17 mouse cellular contexts compared by ENCODE assay signal in genomic region chr15:17007811-17008210, GRCm38 (mm10).
DNase-seq lines count a peak whose midpoint lies in the region.
"Had no signal": no experiment of that assay in that cellular context is flagged by ENCODE, and none has a peak within 500 bp of the region (broad histone marks: within the 10 kb centered on the region; RNA-seq: fewer than 3 reads in every experiment).

No protein-coding gene starts in this region.

- H3K36me3 ChIP-seq in limb, embryonic 10.5 days = no peaks in the 10 kb centered on the region
- H3K36me3 ChIP-seq: limb, embryonic 12.5 days had no signal

- no peak overlapping the region for H3K4me3 ChIP-seq in limb, embryonic 10.5 days
- H3K4me3 ChIP-seq: gastrocnemius, adult 2 months; limb, embryonic 12.5 days had no signal

- DNase-seq in cerebellum, postnatal 14 days = peak; percentile 57 to 80
- no peak for DNase-seq in cerebellum, adult 11 months
- peak; percentile 20 for DNase-seq in layer of hippocampus, adult 11-12 months (ENCODE audit: low spot score)
- no peak for DNase-seq in layer of hippocampus, postnatal 36 days
- DNase-seq in right cerebral cortex, postnatal 10 days (ENCODE audit: low spot score in 2 of 2) = peak; percentile 47 to 54
- DNase-seq in right cerebral cortex, postnatal 4 days = no peak
- no peak for DNase-seq in kidney, postnatal 25 days
- DNase-seq in limb, embryonic 10.5 days (ENCODE audit: low spot score) = no peak
- DNase-seq: gastrocnemius, adult 2 months; heart, adult 18-20 months; heart, postnatal 4 days; kidney, adult 9 months; midbrain, embryonic 14.5 days; thymus, postnatal 14 days had no signal

- 94% methylated on average over 4 of the region's 4 CpGs for WGBS in limb, embryonic 10.5 days

- H3K4me1 ChIP-seq in limb, embryonic 10.5 days = no peaks in the 10 kb centered on the region
- H3K4me1 ChIP-seq: limb, embryonic 12.5 days had no signal

- H3K27me3 ChIP-seq in limb, embryonic 10.5 days (ENCODE audit: low read depth, poor library complexity, severe bottlenecking) = no peaks in the 10 kb centered on the region
- H3K27me3 ChIP-seq: limb, embryonic 12.5 days had no signal

- H3K27ac ChIP-seq in limb, embryonic 10.5 days = no peak overlapping the region
- H3K27ac ChIP-seq: gastrocnemius, adult 2 months; limb, embryonic 12.5 days; liver, embryonic 14.5 days; stomach, postnatal 0 days had no signal

- H3K9me3 ChIP-seq in limb, embryonic 10.5 days (replicated peaks) = no peaks in the 10 kb centered on the region
- H3K9me3 ChIP-seq: limb, embryonic 12.5 days had no signal

Comparison
In these comparisons a context has a peak if more than half of its experiments do, and no peak if none do; other contexts are left out.
1. DNase-seq: peak in cerebellum, postnatal 14 days (2 of 2), layer of hippocampus, adult 11-12 months (single experiment) and right cerebral cortex, postnatal 10 days (2 of 2); none in cerebellum, adult 11 months (single experiment), layer of hippocampus, postnatal 36 days (0 of 2), right cerebral cortex, postnatal 4 days (single experiment), kidney, postnatal 25 days (0 of 2) and limb, embryonic 10.5 days (single experiment).